Mouse (Mus musculus) heart, postnatal 25 days (tissue): ENCODE measurements around the gene Tead3. TPM values are rescaled to one million over a fixed set of nuclear protein-coding genes. Genes with fewer than 3 reads are reported as not detected.
A peak's percentile ranks its signal among the peaks of the same experiment; 100 is the strongest.
"Not testable (repeated sequence)": the region's sequence is repeated elsewhere in the genome, so short reads cannot be mapped to it uniquely, and the experiment has no call there.

Experiments used
- DNase-seq: peaks from one replicate; pipeline ENCODE4 v3.0.0; 2022; ENCODE audit warnings: low spot score
- intact Hi-C: fragments of 180-260 bp; cut with DNase I; formaldehyde crosslinking; loops from one replicate; pipeline ENCODE4 v1.15.1; 2025
- total RNA-seq, 2 experiments: library from RNA; stranded (reverse); gene quantifications; 2 replicates each; pipeline ENCODE4 v1.2.3; 2021

Tead3 gene
- total RNA-seq, 2 experiments from 2014 or later, result 12.2 to 14.4 TPM

GRCm38 (mm10) chr17:28361921-28362652 lies 11.5 kb upstream of the Tead3 start:
- intact Hi-C loops, result no loop called here
- DNase-seq, result no peak

GRCm38 (mm10) chr17:28360531-28361277 lies 10.1 kb upstream of the Tead3 start:
- intact Hi-C loops, result no loop called here
- DNase-seq, result no peak

- intact Hi-C loops, DNase-seq: not testable (repeated sequence)
These were observed 8.1 kb upstream of the Tead3 start for GRCm38 (mm10) chr17:28358576-28359261.

GRCm38 (mm10) chr17:28355871-28356270 lies 5.3 kb upstream of the Tead3 start:
- intact Hi-C loops, result no loop called here
- no peak for DNase-seq

- DNase-seq, result no peak
- intact Hi-C loops, result no loop called here
These were observed 1.4 kb upstream of the Tead3 start for GRCm38 (mm10) chr17:28352018-28352417.

GRCm38 (mm10) chr17:28351353-28351890 lies 805 bp upstream of the Tead3 start:
- no peak for DNase-seq
- intact Hi-C loops, result no loop called here

- no peak for DNase-seq
- intact Hi-C loops, result no loop called here
These were observed 634 bp downstream of the Tead3 start for GRCm38 (mm10) chr17:28349901-28350465.

GRCm38 (mm10) chr17:28349264-28349880 lies 1.2 kb downstream of the Tead3 start:
- DNase-seq, result no peak
- intact Hi-C loops, result no loop called here

GRCm38 (mm10) chr17:28348211-28348610 lies 2.4 kb downstream of the Tead3 start:
- intact Hi-C loops, result no loop called here
- DNase-seq, result no peak

GRCm38 (mm10) chr17:28347327-28347726 lies 3.3 kb downstream of the Tead3 start:
- intact Hi-C loops, result no loop called here
- DNase-seq, result no peak

- intact Hi-C loops, result no loop called here
- DNase-seq, result no peak
These were observed 4.7 kb downstream of the Tead3 start for GRCm38 (mm10) chr17:28345882-28346281.

GRCm38 (mm10) chr17:28345271-28345721 lies 5.3 kb downstream of the Tead3 start:
- no peak for DNase-seq
- intact Hi-C loops, result no loop called here

- intact Hi-C loops, result no loop called here
- no peak for DNase-seq
These were observed 5.9 kb downstream of the Tead3 start for GRCm38 (mm10) chr17:28344670-28345069.

GRCm38 (mm10) chr17:28344050-28344607 lies 6.5 kb downstream of the Tead3 start:
- intact Hi-C loops, result no loop called here
- DNase-seq, result no peak

- DNase-seq, result peak; percentile 66
- intact Hi-C loops, result no loop called here
These were observed 9.5 kb downstream of the Tead3 start for GRCm38 (mm10) chr17:28341091-28341490.

GRCm38 (mm10) chr17:28340578-28340977 lies 10.0 kb downstream of the Tead3 start:
- no peak for DNase-seq
- intact Hi-C loops, result no loop called here

GRCm38 (mm10) chr17:28337547-28337946 lies 13.1 kb downstream of the Tead3 start:
- intact Hi-C loops, result no loop called here
- no peak for DNase-seq

- intact Hi-C loops, result no loop called here
- DNase-seq, result no peak
These were observed 15.3 kb downstream of the Tead3 start for GRCm38 (mm10) chr17:28335267-28335666.

- intact Hi-C loops, result no loop called here
- DNase-seq, result no peak
These were observed 17.6 kb downstream of the Tead3 start for GRCm38 (mm10) chr17:28332915-28333546.
